Mouse (Mus musculus) erythroblast, adult 5-6 weeks (primary cell): ENCODE data around the gene Tsen15. TPM values are rescaled to one million over a fixed set of nuclear protein-coding genes. Genes with fewer than 3 reads are reported as not detected.

ENCODE experiments used
- ATAC-seq: replicated peaks from 2 replicates; pipeline ENCODE4 v1.8.0; 2016; ENCODE audit warnings: moderate number of reproducible peaks, mild to moderate bottlenecking, moderate TSS enrichment, inconsistent platforms; ENCODE audit not compliant: poor library complexity, low FRiP score, severe bottlenecking
- total RNA-seq, 2 experiments: library from RNA; stranded (forward) in 1 of 2; stranded (reverse) in 1 of 2; fragments of 150-400 nt in 1 of 2; fragments of 200-764, 138-1000 nt in 1 of 2; gene quantifications; 2 replicates each; pipeline versions ENCODE4 v1.2.3 to v1.2.4; 2015 to 2017; ENCODE audit warnings: low replicate concordance in 2 of 2

The Tsen15 gene
- total RNA-seq (2015; ENCODE audit: low replicate concordance) = 1.9 and 16.9 TPM in 2 replicates
- total RNA-seq (2017; ENCODE audit: low replicate concordance) = 9.0 and 18.5 TPM in 2 replicates

GRCm38 (mm10) chr1:152386188-152386835 lies at the start of gene Tsen15:
Tsen15 (minus strand) TSS chr1:152386688.
- peak; percentile 99 for ATAC-seq

- no peak for ATAC-seq
Measured at GRCm38 (mm10) chr1:152434166-152434565, 47.7 kb upstream of the Tsen15 start.

DNA sequence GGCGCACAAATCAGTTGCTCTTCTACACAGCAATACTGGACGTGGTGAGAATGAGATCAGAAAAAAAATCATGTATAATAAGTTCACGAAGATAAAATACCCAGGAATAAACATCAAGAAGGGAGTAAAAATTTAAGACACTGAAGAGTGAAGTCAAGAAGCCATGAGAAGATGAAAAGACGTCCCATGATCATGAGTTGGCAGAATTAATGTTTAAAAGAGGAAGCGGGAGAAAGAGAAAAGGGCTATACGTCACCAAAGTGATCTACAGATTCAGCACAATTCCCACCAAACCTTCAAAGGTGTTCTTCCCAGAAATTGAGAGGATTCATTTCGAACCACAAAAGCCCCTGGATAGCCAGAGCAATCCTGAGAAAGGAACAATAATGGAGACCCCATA lies 43.3 kb upstream of the Tsen15 start:
- ATAC-seq = no peak

- no peak for ATAC-seq
Measured at GRCm38 (mm10) chr1:152427912-152428581, 41.6 kb upstream of the Tsen15 start.

GRCm38 (mm10) chr1:152423052-152423451 lies 36.6 kb upstream of the Tsen15 start:
- no peak for ATAC-seq

DNA sequence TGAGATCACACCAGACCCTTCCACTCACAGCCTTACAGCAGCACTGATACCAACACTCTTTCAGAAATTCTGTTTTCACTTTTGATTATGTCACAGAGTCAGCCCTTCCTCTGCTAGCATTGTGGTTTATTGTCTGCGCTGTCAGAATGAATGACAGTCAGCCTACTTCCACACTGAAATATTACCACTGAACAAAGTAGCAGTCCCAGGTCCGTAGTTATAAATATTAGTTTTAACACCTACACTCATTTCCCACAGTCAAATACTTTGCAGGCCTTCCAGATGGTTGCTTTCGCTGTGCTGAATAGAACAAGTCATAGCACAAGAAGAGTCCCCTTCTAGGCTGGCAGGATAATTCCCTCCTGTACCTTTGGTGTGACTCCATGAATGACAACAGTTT lies 35.8 kb upstream of the Tsen15 start:
- no peak for ATAC-seq

GRCm38 (mm10) chr1:152417602-152418001 lies 31.1 kb upstream of the Tsen15 start:
- ATAC-seq = no peak

GRCm38 (mm10) chr1:152416306-152416904 lies 29.9 kb upstream of the Tsen15 start:
- no peak for ATAC-seq

- ATAC-seq = no peak
Measured at GRCm38 (mm10) chr1:152414451-152414850, 28.0 kb upstream of the Tsen15 start.

DNA sequence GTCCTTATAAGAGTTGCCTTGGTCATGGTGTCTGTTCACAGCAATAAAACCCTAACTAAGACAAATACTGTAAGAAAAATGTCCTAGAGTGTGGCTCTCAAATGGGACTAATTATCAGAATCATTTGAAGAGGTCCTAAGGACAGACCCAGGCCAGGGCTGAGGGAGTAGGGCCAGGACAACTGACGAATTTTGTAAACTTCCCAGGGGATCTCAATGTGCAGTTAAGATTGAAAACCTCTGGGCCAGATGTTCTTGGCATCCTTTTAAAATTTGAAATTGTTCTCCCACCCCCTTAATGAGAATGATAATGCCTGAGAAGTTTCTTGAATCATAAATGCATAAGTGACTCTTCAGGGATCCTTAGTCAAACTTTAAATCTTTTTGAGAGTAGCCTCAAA lies 27.5 kb upstream of the Tsen15 start:
- no peak for ATAC-seq

- ATAC-seq = no peak
Measured at GRCm38 (mm10) chr1:152413116-152413515, 26.6 kb upstream of the Tsen15 start.

DNA sequence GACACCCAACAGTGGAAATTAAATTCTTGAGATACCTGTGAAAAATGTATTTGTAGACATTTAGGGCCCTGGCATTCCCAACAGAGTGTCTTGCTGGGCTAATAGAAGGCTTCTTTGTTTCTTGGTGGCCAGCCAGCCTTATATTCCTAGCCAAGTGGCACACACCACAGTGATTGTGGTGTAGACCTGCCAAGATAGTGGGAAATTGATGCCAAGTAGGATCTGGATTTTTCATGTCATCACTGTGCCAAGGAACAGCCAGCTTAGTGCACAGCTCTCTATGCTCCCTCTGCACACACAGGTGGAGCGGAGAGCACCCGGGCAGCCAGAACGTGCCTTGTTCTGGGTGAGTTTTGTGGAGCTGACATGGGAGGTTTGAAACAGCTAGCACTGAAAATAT lies 24.2 kb upstream of the Tsen15 start:
- no peak for ATAC-seq

DNA sequence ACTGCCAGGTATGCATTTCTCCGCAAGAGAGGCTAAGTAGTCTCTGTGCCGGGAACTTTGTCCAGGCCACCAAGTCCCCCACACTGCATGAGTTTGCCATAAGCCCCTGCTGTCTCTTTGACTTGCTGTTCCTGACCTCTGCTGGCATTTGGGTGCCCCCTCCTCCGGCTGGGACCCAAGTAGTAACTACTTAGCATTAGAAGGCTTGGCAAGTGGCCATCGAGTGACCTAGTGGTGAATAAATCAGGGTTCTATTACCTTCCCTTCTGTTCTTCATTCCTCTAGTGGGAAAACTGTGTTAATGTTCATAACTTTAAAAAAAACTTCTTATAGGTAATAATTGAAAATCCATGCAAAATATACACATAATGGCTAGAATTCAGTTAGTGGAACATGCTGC lies 22.9 kb upstream of the Tsen15 start:
- no peak for ATAC-seq

DNA sequence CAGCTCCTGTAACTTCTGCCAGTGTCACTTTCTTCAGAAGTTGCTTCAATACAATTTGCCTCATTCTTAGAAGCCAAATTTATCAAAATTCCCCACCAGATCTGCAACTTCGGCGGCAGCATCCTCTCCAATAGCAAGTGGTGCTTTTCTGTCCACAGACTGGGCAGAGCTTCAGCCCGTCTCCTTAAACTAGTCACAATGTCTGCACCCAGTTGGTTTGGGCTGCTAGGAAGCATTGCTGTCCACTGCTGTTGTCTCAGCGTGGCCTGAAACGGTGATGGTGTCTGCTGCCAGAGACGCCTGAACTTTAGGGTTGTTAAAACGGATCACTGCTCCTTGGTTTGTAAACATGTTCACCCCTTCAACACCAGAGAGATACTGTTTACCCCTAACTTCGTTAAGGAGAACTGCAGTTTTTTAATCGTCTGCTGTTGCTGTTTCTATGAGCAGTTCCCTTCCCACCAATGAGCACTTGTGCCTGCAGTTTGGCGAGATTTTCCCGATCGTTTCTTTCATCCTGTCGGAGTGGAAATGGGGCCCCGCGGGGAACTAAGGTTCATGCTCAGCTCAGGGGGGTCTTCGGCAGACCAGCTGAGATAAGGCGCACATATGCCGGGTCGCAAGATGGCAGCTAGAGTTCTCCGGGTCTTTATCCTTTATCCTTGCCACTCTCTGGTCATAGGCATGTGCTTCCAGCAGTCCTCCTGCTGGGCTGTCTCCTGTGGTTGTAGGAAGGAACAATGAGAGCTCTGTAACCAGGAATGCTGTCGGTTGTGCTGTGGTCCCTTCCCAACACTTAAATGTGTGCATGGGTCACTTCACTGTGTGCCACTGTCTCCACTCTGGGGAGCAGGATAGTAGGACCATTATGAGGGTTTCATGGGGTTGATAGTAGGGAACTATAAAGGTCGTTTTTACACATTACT lies 20.8 kb upstream of the Tsen15 start:
- no peak for ATAC-seq

DNA sequence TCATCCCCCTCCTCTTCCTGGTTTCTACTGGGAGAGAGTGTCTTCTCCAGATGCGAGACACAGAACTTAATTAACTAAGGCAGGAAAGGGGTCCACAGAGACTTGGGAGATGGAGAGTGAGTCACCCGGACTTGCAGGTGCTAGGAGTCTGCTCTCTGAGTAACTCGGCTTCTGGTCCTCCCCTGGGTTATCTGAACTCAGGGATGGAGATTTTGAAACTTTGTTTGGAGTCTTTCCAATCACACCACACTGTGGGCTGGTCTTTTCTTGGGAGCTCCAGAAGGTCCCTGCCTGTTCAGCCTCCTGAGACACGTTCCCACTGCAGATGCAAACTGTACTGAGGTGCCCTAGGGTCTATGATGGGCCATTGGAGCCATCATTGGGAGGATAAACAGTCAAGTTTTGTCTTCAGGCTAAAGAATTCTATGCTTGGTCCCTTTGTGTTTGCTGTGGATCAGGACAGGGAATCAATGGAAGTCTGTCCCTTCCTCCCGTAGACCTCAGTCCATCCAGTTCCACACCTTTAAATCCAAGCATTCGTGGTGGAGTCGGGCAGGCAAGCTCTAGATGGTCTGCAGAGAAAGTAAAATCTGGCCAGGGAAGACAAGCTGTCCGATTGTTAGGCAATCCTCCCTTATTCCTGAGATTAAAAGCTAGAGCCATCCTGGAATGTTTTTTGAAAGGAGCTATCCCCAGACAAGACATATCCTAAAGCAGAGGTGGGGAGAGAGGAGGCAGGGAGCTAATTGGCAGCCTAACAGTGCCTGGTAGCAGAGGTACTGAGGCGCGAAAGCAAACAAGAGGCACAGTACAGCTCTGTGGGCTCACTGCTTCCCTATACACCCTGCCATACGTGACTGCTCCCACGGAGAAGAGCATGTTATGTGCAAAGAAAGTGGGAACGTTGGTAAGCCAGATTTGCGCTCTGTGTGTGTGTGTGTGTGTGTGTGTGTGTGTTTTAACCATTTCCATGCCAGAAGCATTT lies 14.4 kb upstream of the Tsen15 start:
- ATAC-seq = no peak

DNA sequence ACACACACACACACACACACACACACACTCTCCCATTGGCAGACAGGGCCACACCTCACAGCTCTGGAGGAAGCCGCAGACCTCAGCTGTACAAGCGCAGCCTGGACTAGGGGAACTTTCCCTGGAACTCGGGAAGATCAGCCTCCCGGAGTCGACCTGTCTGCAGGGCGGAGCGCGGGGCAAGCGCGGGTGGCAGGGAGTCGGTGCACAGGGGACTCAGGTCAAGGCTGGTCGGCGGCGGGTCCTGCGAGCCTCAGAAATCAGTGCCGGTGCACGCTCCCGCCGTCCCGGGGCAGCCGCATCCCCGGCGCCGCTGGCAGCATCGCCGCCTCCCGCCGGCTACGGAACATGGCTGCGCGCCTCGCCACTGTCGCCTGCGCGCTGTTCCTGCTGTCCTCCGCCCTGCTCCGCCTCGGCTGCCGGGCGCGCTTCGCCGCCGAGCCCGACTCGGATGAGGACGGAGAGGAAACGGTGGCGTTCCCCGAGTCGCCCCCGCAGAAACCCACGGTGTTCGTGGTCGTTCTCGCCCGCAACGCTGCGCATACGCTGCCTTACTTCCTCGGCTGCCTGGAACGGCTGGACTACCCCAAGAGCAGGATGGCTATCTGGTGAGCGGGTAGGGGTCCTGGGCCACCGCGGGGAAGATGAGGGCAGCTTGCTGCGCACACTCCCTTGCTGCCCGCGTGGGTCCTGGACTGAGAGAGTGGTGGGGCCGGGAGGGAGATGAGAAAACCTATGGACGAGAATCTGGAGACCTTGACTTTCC lies 13.5 kb upstream of the Tsen15 start, which contains the start of gene Colgalt2:
Gene Colgalt2, plus strand, starts transcription at position 41 of the 766 bp plus-strand sequence.
- ATAC-seq = no peak

GRCm38 (mm10) chr1:152398708-152399107 lies 12.2 kb upstream of the Tsen15 start:
- ATAC-seq = no peak

DNA sequence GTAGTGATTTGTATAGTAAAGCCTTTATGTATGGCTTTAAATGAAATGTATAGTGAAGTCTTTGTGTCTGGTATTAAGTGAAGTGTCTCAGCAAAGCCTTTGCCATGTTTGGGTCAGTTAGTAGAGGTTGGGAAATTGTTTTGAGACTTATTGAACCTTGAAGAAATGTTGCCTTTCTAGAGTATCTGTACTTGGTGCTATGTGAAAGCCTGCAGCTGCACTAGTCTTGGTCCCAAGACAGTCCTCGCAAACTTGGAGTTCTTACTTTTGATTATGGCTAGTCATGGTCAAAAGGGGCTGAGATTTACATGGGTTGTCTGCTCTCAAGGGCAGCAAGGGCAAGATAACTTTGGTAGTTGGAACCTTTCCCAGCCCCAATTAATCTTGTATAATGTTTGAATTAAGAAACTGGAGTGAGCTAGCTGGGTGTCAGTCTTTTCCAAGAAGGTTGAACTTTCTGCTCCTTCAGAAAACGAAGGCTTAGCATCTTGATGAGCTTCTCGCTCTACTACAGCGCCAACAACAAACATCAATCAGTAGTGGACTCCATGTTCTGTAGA lies 8.5 kb upstream of the Tsen15 start:
- no peak for ATAC-seq
